Mouse (Mus musculus) layer of hippocampus, adult 8-10 months (tissue): ENCODE results near the gene Ythdc1. TPM values are rescaled to one million over a fixed set of nuclear protein-coding genes. Genes with fewer than 3 reads are reported as not detected.
"Not testable (repeated sequence)": the region's sequence is repeated elsewhere in the genome, so short reads cannot be mapped to it uniquely, and the experiment has no call there.

Experiments
- DNase-seq, 2 experiments: peaks; one replicate each; pipeline ENCODE4 v3.0.0; 2022; ENCODE audit warnings: low spot score in 2 of 2
- total RNA-seq, 4 experiments: library from RNA; stranded (reverse); gene quantifications; 2 replicates each; pipeline ENCODE4 v1.2.4; 2022

Ythdc1 gene
- total RNA-seq, result 10 to 100 TPM; 51.1 to 70.6 (median 64.1) TPM

GRCm38 (mm10) chr5:86803962-86804940, at the start of gene Ythdc1:
Gene Ythdc1, plus strand, starts transcription at chr5:86804221.
- peak; percentile 90 to 94 for DNase-seq

GRCm38 (mm10) chr5:86769015-86769658, 34.9 kb upstream of the Ythdc1 start:
- no peak for DNase-seq

- DNase-seq, result no peak
Observed at GRCm38 (mm10) chr5:86771010-86771409, 33.0 kb upstream of the Ythdc1 start.

GRCm38 (mm10) chr5:86776941-86777340, 27.1 kb upstream of the Ythdc1 start:
- DNase-seq, result no peak

GRCm38 (mm10) chr5:86778471-86778870, 25.6 kb upstream of the Ythdc1 start:
- no peak for DNase-seq

- no peak for DNase-seq
Observed at GRCm38 (mm10) chr5:86783059-86783458, 21.0 kb upstream of the Ythdc1 start.

- no peak for DNase-seq
Observed at GRCm38 (mm10) chr5:86784205-86784604, 19.8 kb upstream of the Ythdc1 start.

GRCm38 (mm10) chr5:86786798-86787197, 17.2 kb upstream of the Ythdc1 start:
- DNase-seq, result no peak

GRCm38 (mm10) chr5:86789954-86790353, 14.1 kb upstream of the Ythdc1 start:
- DNase-seq, result no peak

- no peak for DNase-seq
Observed at GRCm38 (mm10) chr5:86792249-86792648, 11.8 kb upstream of the Ythdc1 start.

- DNase-seq, result no peak
Observed at GRCm38 (mm10) chr5:86792807-86793206, 11.2 kb upstream of the Ythdc1 start.

GRCm38 (mm10) chr5:86816795-86817194, 12.8 kb downstream of the Ythdc1 start:
- DNase-seq, result no peak

- DNase-seq, result not testable (repeated sequence)
Observed at GRCm38 (mm10) chr5:86836378-86836777, 32.4 kb downstream of the Ythdc1 start.

- DNase-seq, result no peak
Observed at GRCm38 (mm10) chr5:86838110-86838509, 34.1 kb downstream of the Ythdc1 start.

GRCm38 (mm10) chr5:86839472-86839871, 35.5 kb downstream of the Ythdc1 start:
- no peak for DNase-seq

GRCm38 (mm10) chr5:86840207-86840606, 36.2 kb downstream of the Ythdc1 start:
- DNase-seq, result no peak

GRCm38 (mm10) chr5:86841261-86841660, 37.2 kb downstream of the Ythdc1 start:
- DNase-seq, result not testable (repeated sequence)

GRCm38 (mm10) chr5:86850104-86850503, 46.1 kb downstream of the Ythdc1 start:
- DNase-seq, result no peak

- no peak for DNase-seq
Observed at GRCm38 (mm10) chr5:86851658-86852057, 47.6 kb downstream of the Ythdc1 start.

- not testable (repeated sequence) for DNase-seq
Observed at GRCm38 (mm10) chr5:86856505-86856904, 52.5 kb downstream of the Ythdc1 start.

GRCm38 (mm10) chr5:86857682-86858081, 53.7 kb downstream of the Ythdc1 start:
- DNase-seq, result no peak

GRCm38 (mm10) chr5:86858336-86858735, 54.3 kb downstream of the Ythdc1 start:
- no peak for DNase-seq
